ENCODE assay signal across 8 mouse cellular contexts in genomic region chr11:85310713-85311574, GRCm38 (mm10). TPM values are rescaled to one million over a fixed set of nuclear protein-coding genes. Genes with fewer than 3 reads are reported as not detected.
DNase-seq lines count a peak whose midpoint lies in the region; ATAC-seq lines count a peak whose summit lies in the region.

Ppm1d (plus strand) TSS chr11:85311244.

- H3K4me2 ChIP-seq in hindbrain, embryonic 14.5 days (replicated peaks), result peak within 1 kb of the TSS; percentile 95

- peaks cover 24% of the 10 kb centered on the region for H3K4me1 ChIP-seq in hindbrain, embryonic 14.5 days (replicated peaks; ENCODE audit: control insufficient read depth, insufficient read depth, low read length)

- H3K4me3 ChIP-seq in hindbrain, embryonic 14.5 days (replicated peaks; ENCODE audit: low read length), result peak within 1 kb of the TSS; percentile 83

- DNase-seq in R1 (ENCODE audit: low read depth, low spot score), result peak; percentile 99
- DNase-seq in cerebellum, postnatal 25 days, result peak; percentile 98 to 99
- peak; percentile 90 to 93 for DNase-seq in frontal cortex, postnatal 25 days (ENCODE audit: low spot score in 2 of 2)
- peak; percentile 100 for DNase-seq in hindbrain, embryonic 14.5 days (ENCODE audit: low spot score)
- peak; percentile 92 to 93 for DNase-seq in layer of hippocampus, postnatal 36 days
- DNase-seq in lung, postnatal 36 days, result peak; percentile 100
- DNase-seq in retina, postnatal 1 day, result peak; percentile 100
- DNase-seq in urinary bladder, adult 18-20 months (ENCODE audit: low spot score in 2 of 2), result peak; percentile 95 to 97

- peak within 1 kb of the TSS; percentile 88 for H3K9ac ChIP-seq in hindbrain, embryonic 14.5 days

- H3K27ac ChIP-seq in hindbrain, embryonic 14.5 days, result peak within 1 kb of the TSS; percentile 94

- under 1% methylated on average over 78 of the region's 78 CpGs for WGBS in hindbrain, embryonic 14.5 days

- no peaks in the 10 kb centered on the region for H3K9me3 ChIP-seq in hindbrain, embryonic 14.5 days (ENCODE audit: control insufficient read depth, low read length)

- no peaks in the 10 kb centered on the region for H3K36me3 ChIP-seq in hindbrain, embryonic 14.5 days (replicated peaks; ENCODE audit: control insufficient read depth, insufficient read depth)

- no peaks in the 10 kb centered on the region for H3K27me3 ChIP-seq in hindbrain, embryonic 14.5 days (ENCODE audit: control insufficient read depth, insufficient read depth, low read length)

- ATAC-seq in hindbrain, embryonic 14.5 days (ENCODE audit: low FRiP score), result peak; percentile 95

RNA-seq across cellular contexts. Expression of gene Ppm1d, which starts in this region (rescaled TPM):
- 21.1 and 22.2 TPM in 2 replicates for polyA plus RNA-seq in hindbrain, embryonic 14.5 days (2014; fragmentation: Nextera tagmentation; extraction: Ambion mirVana)
- 10 to 100 TPM; 14.3 to 16.6 TPM for total RNA-seq in layer of hippocampus, postnatal 36 days (2021)

Comparison
In these comparisons a context has a peak if more than half of its experiments do, and no peak if none do; other contexts are left out.
1. Peak in every context shown above with its lines: DNase-seq, ATAC-seq, H3K4me3 ChIP-seq and H3K27ac ChIP-seq.